Mouse (Mus musculus): ENCODE measurements around the gene Iqcf6.

Iqcf6 gene

DNA sequence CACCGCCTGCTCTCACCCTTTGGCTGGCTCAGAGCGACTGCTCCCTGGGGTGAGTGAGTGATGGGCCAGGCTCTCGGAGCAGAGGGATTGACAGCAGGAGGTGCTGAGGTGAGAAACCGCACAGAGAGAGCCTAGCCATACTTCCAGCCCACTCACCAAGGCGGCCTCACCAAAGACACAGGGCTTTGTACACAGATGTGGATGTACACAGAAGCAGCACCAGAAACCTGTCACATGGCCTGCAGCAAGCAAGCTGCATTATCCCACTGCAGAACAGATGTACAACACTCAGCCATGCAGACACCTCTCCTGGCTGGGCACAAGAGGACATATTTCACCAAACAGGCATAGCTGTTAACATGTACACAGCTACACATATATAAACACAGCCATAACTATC lies 31.2 kb downstream of the Iqcf6 start:
- DNase-seq, result no peak

DNA sequence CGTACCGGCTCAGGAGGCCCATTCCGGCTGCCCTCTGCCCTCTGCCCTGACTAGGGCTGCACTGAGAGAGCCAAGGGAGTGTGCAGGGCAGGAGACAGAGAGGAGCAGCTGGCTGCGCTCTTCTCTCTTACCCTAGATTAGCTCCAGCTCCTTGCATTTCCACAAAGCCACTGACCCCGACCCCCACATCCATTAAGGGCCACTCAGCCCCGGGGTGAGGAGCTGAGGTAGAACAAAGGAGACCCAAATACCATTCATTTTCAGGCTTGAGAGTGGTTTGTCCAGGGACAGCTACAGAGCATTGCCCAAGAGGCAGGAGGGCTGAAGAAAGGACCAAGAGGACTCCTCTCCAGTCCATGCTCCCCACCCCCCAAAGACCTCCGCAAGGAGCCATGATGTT lies 33.1 kb downstream of the Iqcf6 start:
- DNase-seq, result no peak

DNA sequence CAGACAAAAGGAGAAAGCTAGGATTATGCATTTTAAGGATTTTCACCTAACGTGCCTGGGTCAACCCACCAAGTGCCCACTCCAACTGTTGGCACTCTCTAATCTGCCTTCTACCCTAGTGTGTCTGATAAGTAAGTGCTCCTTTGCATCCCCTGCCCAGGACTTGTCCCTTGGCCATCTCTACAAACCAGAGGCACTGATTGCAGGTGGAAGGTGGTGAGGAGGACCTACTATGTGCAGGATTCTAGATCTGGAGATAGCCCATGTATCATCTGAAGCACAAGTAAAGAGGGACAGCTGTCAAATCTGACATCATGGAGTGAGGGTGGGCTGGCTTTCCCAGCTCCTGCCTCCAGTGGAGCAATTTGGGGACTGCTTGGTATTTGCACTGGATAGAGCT lies 33.6 kb downstream of the Iqcf6 start:
- no peak for DNase-seq

DNA sequence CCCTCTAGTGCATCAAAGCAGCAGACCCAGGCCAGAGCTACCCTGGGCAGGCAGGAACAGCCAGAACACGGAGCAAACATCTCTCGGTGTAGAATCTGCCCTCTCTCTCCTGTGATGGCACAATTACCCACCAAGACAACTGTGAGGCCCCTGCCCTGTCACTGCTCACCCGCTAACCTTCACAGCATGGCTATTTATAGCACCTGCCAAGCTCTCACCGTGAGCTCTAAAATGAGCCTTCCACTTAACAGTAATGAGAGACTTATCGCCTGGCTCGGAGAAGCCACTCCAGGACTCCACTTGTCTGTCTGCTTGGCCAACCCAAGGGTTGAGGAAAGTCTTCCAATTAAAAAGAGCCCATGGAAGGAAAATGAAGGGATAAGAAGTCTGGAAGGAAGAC lies 36.8 kb downstream of the Iqcf6 start:
- DNase-seq, result no peak

DNA sequence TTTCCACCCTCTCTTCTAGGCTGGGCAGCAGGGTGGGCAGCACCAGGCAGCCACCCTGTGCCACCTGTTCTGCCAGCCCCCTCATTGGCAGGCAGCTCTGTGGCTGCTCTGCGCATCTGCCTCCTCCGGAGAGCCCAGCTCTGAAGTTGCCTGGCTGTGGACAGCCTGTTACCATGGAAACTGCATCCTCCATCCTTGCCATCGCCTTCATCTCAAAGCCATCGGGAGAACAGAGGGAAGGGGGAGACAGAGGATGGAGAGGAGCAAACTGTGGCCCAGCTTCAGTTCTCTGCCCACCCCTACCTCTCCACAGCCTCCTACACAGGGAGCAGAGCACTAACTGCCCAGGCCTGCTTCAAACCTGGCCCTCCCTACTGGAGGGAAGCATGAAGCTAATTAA lies 38.1 kb downstream of the Iqcf6 start:
- DNase-seq, result no peak

DNA sequence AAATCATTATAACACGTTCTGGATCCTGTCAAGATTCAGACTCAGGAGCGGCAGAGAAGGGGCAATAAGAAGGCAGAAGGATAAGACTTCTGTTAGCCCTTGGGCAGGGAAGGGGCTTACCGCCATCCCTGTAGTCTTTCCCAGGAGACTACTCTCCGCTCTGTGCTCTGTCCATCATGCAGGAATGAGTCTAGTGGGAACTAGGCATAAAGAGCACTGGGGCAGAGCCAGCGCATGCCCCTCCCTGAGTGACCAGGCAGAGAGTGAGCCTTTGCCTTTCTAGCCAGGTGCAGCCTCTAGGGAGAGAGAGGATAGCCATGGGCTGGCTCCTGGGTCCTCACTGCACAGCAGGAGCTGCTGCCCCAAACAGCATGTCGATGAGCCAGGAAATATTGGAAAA lies 38.5 kb downstream of the Iqcf6 start:
- no peak for DNase-seq

DNA sequence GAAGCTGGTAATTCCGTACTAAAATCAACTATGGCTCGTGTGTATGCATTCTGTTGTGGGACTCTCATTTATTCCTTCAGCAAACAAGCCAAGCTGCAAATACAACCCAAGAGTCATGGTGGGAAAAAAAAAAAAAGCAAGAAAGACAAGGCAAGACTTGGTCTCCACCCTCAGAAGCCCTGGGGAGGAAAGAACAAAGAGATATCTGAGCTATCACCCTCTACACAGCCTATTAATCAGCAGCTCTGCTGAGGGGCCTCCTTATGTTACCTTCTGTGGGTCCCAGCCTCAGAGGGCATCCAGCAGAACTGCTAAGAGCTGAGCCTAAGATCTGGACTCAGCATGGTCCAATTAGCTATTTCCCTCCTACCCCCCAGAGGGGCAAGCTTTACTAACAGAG lies 47.5 kb downstream of the Iqcf6 start:
- DNase-seq, result no peak

DNA sequence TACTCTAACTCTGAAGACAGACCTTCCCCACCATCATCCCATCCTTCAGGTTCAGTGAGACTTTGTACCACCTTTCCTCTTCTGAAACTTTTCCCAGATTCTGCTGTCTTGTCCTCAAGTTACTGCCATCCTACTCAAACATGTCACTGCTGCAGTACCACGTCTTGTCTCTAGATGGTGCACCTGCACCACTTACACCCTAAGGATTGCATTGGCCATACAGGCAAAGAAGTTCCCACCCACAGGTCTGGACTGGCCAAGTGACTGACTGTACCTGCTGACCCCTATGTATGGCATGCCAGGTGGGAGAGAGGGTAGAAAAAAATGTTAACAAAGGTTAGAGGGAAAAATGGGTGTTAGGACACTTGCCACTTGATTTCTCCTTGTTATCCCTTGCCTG lies 49.1 kb downstream of the Iqcf6 start:
- DNase-seq, result peak; percentile 85 to 91

DNA sequence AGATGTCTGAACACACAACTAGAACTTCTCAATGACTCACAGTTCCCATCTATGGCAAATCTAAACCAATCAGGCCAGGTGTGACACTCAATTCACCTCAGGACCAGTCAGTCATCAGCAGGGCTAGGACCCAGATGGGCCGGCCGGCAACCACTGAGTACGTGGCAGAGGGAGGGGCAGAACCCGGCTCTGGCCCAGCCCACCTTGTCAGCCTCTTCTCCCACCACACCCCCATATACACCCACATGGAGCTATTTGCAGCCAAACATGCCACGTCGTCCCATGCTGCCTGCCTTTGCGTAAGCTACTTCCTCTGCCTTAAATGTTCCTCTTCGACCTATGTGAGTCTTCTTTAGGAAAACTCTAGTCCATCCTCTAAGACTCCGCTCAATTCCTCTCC lies 49.6 kb downstream of the Iqcf6 start:
- no peak for DNase-seq

DNA sequence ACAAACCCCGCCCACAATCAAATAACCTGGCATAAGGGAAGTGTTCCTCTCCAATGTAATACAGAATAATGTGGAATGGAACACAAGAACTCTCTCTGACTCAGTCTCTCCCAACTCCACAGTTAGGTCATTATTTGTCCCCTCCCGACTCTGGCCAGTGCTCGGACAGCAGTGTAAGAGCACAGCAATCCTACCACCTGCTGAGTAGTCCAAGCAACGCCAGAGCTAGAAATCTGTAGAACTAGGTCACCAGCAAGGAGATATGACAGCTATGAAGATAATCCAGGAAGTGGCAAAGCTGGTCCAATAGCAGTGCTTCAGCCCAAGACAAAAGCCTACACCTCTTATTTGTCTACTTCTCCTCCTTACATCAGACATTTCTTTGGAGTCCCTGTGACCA lies 50.2 kb downstream of the Iqcf6 start:
- no peak for DNase-seq
